Mouse (Mus musculus) CD4-positive, CD25-positive, alpha-beta regulatory T cell, adult 9 weeks (primary cell): ENCODE results near the gene Olfr135. TPM values are rescaled to one million over a fixed set of nuclear protein-coding genes. Genes with fewer than 3 reads are reported as not detected.

ENCODE experiments used
- polyA plus RNA-seq: library from polyadenylated mRNA; unstranded; fragments of 100-300 nt; shearing (Covaris generic); gene quantifications from one replicate; pipeline ENCODE4 v1.2.1, GENCODE M21; 2017

The Olfr135 gene
- polyA plus RNA-seq, result not detected

DNA sequence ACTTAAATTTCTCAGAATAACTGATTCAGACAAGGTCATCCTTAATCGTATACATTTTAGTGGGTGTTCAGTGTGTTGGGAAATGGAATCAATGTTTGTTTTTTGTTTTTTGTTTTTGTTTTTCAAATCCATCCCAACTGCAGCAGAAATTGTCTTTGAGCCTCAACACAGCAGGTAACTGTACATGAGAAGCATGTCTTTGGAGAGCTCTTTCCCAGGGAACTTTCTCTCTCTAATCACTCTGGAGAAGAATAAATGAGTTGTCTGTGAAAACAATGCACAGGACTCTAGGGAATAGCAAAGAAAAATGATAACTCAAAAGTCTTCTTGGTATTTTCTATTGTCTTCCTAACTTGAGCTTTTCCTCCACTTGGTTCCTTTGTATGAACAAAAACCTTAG is at the start of gene Olfr135:
Gene Olfr135, plus strand, starts transcription at position 301 of the 400 bp plus-strand sequence.

DNA sequence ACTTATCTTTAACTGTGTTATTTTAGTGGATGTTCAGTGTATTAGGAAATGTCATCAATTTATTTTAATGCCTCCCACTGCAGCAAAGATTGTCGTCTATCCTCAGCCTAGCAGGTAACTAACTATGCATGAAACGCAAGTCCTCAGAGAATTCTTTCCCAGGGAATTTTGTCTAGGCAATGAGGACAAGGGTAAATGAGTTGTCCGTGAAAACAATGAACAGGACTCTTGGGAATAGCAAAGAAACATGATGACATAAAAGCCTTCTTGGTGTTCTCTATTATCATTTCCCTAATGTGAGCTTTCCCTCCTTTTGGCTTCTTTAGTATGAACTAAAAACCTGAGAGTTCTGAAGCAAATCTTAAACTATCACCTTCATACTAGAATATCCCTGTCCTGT is 33.0 kb upstream of the Olfr135 start, which contains the start of gene Olfr134:
Gene Olfr134, plus strand, starts transcription at position 301 of the 400 bp plus-strand sequence.

Other genes starting within 250 kb of the Olfr135 start
- not detected for gene Olfr129, start 144.3 kb upstream of the Olfr135 start, polyA plus RNA-seq
- not detected for gene Olfr130, start 140.4 kb upstream of the Olfr135 start, polyA plus RNA-seq
- not detected for gene Olfr131, start 115.6 kb upstream of the Olfr135 start, polyA plus RNA-seq
- gene Olfr132, start 69.8 kb upstream of the Olfr135 start, polyA plus RNA-seq, result not detected
- gene Olfr133, start 59.1 kb upstream of the Olfr135 start, polyA plus RNA-seq, result not detected
- gene Olfr134, start 32.9 kb upstream of the Olfr135 start, polyA plus RNA-seq, result not detected
- gene Olfr138, start 56.7 kb downstream of the Olfr135 start, polyA plus RNA-seq, result not detected
- not detected for gene Olfr137, start 103.2 kb downstream of the Olfr135 start, polyA plus RNA-seq
- gene Olfr136, start 125.5 kb downstream of the Olfr135 start, polyA plus RNA-seq, result not detected
- gene Esp36, start 215.8 kb downstream of the Olfr135 start, polyA plus RNA-seq, result not detected